Mouse (Mus musculus) midbrain, embryonic 16.5 days (tissue): ENCODE data around the gene Cacng5. TPM values are rescaled to one million over a fixed set of nuclear protein-coding genes. Genes with fewer than 3 reads are reported as not detected.

Experiments used
- ATAC-seq: fragments of 200-750 bp; cut with Nextera tagmentation; 2 replicates; pipeline ENCODE4 v1.8.0; 2017; ENCODE audit warnings: moderate TSS enrichment
- H3K27ac ChIP-seq: fragments of 300-500 bp; sonication (generic); 2 replicates; pipeline ENCODE4 v1.5.1; 2014; ENCODE audit warnings: mild to moderate bottlenecking, low read length, mixed read lengths
- H3K27me3 ChIP-seq: fragments of 300-500 bp; sonication (generic); 2 replicates; pipeline ENCODE4 v1.6.1; 2014; ENCODE audit warnings: low read depth, low read length, mixed read lengths; ENCODE audit not compliant: control insufficient read depth, insufficient read depth
- H3K36me3 ChIP-seq: fragments of 300-500 bp; sonication (generic); 2 replicates; pipeline ENCODE4 v1.6.1; 2014; ENCODE audit warnings: mild to moderate bottlenecking, low read length, moderate library complexity, mixed read lengths; ENCODE audit not compliant: control insufficient read depth, insufficient read depth
- H3K4me1 ChIP-seq: fragments of 300-500 bp; sonication (generic); 2 replicates; pipeline ENCODE4 v1.6.1; 2014; ENCODE audit warnings: mild to moderate bottlenecking, low read length, mixed read lengths; ENCODE audit not compliant: control insufficient read depth, insufficient read depth
- H3K4me2 ChIP-seq: fragments of 300-500 bp; sonication (generic); 2 replicates; pipeline ENCODE4 v1.6.1; 2014; ENCODE audit warnings: mild to moderate bottlenecking, low read length, mixed read lengths
- H3K4me3 ChIP-seq: fragments of 300-500 bp; sonication (generic); 2 replicates; pipeline ENCODE4 v1.5.1; 2014; ENCODE audit warnings: low read depth, mild to moderate bottlenecking, low read length, moderate library complexity, mixed read lengths
- H3K9ac ChIP-seq: fragments of 300-500 bp; sonication (generic); 2 replicates; pipeline ENCODE4 v1.6.1; 2014; ENCODE audit warnings: low read depth, low read length, mixed read lengths
- H3K9me3 ChIP-seq: fragments of 300-500 bp; sonication (generic); replicated peaks from 2 replicates; pipeline ENCODE4 v1.6.1; 2014; ENCODE audit warnings: mild to moderate bottlenecking, low read length, mixed read lengths; ENCODE audit not compliant: control insufficient read depth, poor library complexity, severe bottlenecking
- WGBS: fragments of 180-500 bp; shearing (Covaris S2); extraction: QIAGEN DNeasy Blood & Tissue Kit; methylation state at CpG from one replicate; pipeline ENCODE4 v1.1.7; 2014; 5-methylcytosine and 5-hydroxymethylcytosine counted together
- polyA plus RNA-seq: library from polyadenylated mRNA; unstranded; fragments of >200 nt; fragmentation: Nextera tagmentation; extraction: Ambion mirVana; gene quantifications from 2 replicates; pipeline ENCODE4 v1.2.1, GENCODE M21; 2015

Gene Cacng5
- polyA plus RNA-seq, 1 experiment from 2014 or later = 12.7 TPM

DNA sequence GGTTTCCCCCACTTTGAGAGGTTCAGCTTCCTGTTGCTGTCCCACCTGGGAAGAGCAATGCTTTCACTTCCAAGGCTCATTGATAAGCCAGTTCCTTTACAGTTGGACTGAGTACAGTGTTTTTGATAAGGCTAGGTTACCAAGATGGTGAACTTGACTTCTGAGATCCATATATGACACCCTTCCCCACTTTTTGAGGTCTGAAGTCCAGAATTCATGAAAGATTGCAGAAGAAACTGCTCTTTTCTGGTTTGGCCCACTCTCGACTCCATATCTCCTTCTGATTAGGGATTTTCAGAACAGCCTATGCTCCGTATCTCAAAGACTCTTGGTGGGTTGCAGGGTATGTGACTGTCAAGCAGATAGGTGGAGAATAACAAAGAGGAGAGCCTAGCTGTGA is 22.1 kb upstream of the Cacng5 start:
- Histone ChIP-seq H3K4me2 (no peak overlapping the region), H3K9ac (no peak overlapping the region), H3K27me3 (no peaks in the 10 kb centered on the region), H3K27ac (no peak overlapping the region), H3K4me3 (no peak overlapping the region), H3K9me3 (no peaks in the 10 kb centered on the region), H3K4me1 (no peaks in the 10 kb centered on the region), H3K36me3 (no peaks in the 10 kb centered on the region)
- 91% methylated on average over 2 of the region's 2 CpGs for WGBS
- no peak for ATAC-seq

DNA sequence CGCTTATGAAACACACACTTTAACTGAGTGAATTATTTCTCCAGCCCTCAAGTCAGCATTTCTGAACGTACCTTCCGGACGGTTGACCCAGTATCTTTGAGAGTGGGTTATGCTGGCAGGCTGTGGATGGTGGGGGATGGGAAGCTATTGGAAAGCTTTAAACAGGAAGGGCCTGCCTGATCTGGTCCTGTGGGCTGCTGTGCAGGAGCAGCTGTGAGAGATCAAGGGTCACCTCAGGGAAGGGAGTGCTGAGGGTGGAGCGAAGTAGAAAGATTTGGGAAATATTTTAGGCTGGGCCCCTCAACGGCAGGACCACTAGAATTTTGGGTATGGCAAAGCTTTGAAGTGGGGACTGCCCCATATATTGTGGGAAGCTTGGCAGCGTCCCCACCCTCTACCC is 16.9 kb upstream of the Cacng5 start:
- ATAC-seq = no peak

GRCm38 (mm10) chr11:107931288-107931687 is 16.4 kb upstream of the Cacng5 start:
- H3K9me3 ChIP-seq = no peaks in the 10 kb centered on the region
- no peak overlapping the region for H3K9ac ChIP-seq
- no peak overlapping the region for H3K27ac ChIP-seq
- ATAC-seq = no peak
- no peaks in the 10 kb centered on the region for H3K4me1 ChIP-seq
- no peak overlapping the region for H3K4me2 ChIP-seq
- WGBS = 93% methylated on average over 11 of the region's 11 CpGs
- no peak overlapping the region for H3K4me3 ChIP-seq
- no peaks in the 10 kb centered on the region for H3K36me3 ChIP-seq
- no peaks in the 10 kb centered on the region for H3K27me3 ChIP-seq

More for the DNA sequence above, 16.9 kb upstream of the Cacng5 start:
- Histone ChIP-seq H3K4me2 (no peak overlapping the region), H3K27me3 (no peaks in the 10 kb centered on the region), H3K36me3 (no peaks in the 10 kb centered on the region), H3K9ac (no peak overlapping the region), H3K9me3 (no peaks in the 10 kb centered on the region), H3K4me3 (no peak overlapping the region), H3K27ac (no peak overlapping the region), H3K4me1 (no peaks in the 10 kb centered on the region)
- 77% methylated on average over 7 of the region's 7 CpGs for WGBS

DNA sequence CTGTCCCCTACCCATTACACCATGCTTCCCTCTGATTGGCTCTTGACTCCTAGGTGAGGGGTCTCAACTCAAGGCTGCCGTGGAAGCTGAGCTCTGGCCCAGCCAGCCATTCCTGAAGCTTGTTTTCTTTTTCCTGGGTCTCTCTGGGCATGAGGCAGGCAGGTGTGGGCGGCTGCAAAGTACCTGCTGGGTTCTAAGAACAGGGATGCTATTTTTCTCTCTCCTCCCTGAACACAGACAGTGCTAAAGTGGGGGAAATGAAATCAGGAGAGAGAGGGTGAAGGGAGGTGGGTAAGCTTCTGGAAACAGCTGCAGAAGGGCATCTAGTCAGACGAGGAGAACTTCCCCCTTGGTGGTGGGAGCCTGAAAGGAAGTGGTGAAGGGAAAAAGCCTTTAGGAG is 14.9 kb upstream of the Cacng5 start:
- no peak overlapping the region for H3K4me3 ChIP-seq
- no peaks in the 10 kb centered on the region for H3K36me3 ChIP-seq
- H3K9ac ChIP-seq = no peak overlapping the region
- WGBS = 55% methylated on average over 3 of the region's 3 CpGs
- H3K9me3 ChIP-seq = no peaks in the 10 kb centered on the region
- no peaks in the 10 kb centered on the region for H3K27me3 ChIP-seq
- H3K27ac ChIP-seq = no peak overlapping the region
- no peak overlapping the region for H3K4me2 ChIP-seq
- H3K4me1 ChIP-seq = no peaks in the 10 kb centered on the region
- no peak for ATAC-seq

- H3K27me3 ChIP-seq = no peaks in the 10 kb centered on the region; the same call in 1 of the 2 replicates
- H3K4me2 ChIP-seq = no peak overlapping the region
- H3K36me3 ChIP-seq = no peaks in the 10 kb centered on the region
- no peaks in the 10 kb centered on the region for H3K9me3 ChIP-seq
- peaks cover 9% of the 10 kb centered on the region for H3K4me1 ChIP-seq
- H3K27ac ChIP-seq = no peak overlapping the region
- H3K9ac ChIP-seq = no peak overlapping the region
- no peak overlapping the region for H3K4me3 ChIP-seq
- ATAC-seq = no peak
- 33% methylated on average over 16 of the region's 16 CpGs for WGBS
These were observed 5.1 kb upstream of the Cacng5 start for GRCm38 (mm10) chr11:107919852-107920508.

GRCm38 (mm10) chr11:107917721-107918235 is 2.9 kb upstream of the Cacng5 start:
- peak; percentile 78 for ATAC-seq
- Histone ChIP-seq H3K9ac (no peak overlapping the region), H3K4me2 (0 out of 2 replicates have a peak overlapping the region, but pooled peaks have one; percentile 7)

GRCm38 (mm10) chr11:107913317-107913716 is 1.5 kb downstream of the Cacng5 start:
- no peak for ATAC-seq
- Histone ChIP-seq H3K36me3 (no peaks in the 10 kb centered on the region), H3K9me3 (peaks cover 8% of the 10 kb centered on the region; the same call in 1 of the 2 replicates), H3K4me2 (peak overlapping the region; percentile 66; the same call in 1 of the 2 replicates), H3K9ac (no peak overlapping the region), H3K4me1 (peaks cover 11% of the 10 kb centered on the region), H3K4me3 (no peak overlapping the region), H3K27me3 (no peaks in the 10 kb centered on the region; the same call in 1 of the 2 replicates), H3K27ac (no peak overlapping the region)
- 56% methylated on average over 3 of the region's 3 CpGs for WGBS

More at GRCm38 (mm10) chr11:107917721-107918235, 2.9 kb upstream of the Cacng5 start:
- Histone ChIP-seq H3K4me3 (no peak overlapping the region), H3K27me3 (no peaks in the 10 kb centered on the region; the same call in 1 of the 2 replicates), H3K4me1 (peaks cover 11% of the 10 kb centered on the region), H3K9me3 (no peaks in the 10 kb centered on the region), H3K27ac (peak overlapping the region; percentile 69), H3K36me3 (no peaks in the 10 kb centered on the region)
- WGBS = 15% methylated on average over 9 of the region's 9 CpGs

- no peaks in the 10 kb centered on the region for H3K27me3 ChIP-seq
- no peak overlapping the region for H3K9ac ChIP-seq
- no peak overlapping the region for H3K27ac ChIP-seq
- H3K9me3 ChIP-seq = peaks cover 8% of the 10 kb centered on the region; the same call in 1 of the 2 replicates
- H3K4me2 ChIP-seq = no peak overlapping the region
- H3K36me3 ChIP-seq = no peaks in the 10 kb centered on the region
- H3K4me1 ChIP-seq = peaks cover 9% of the 10 kb centered on the region; the same call in 1 of the 2 replicates
- no peak overlapping the region for H3K4me3 ChIP-seq
- WGBS = 53% methylated on average over 9 of the region's 9 CpGs
- ATAC-seq = no peak
These were observed 9.5 kb downstream of the Cacng5 start for GRCm38 (mm10) chr11:107905364-107905763.

GRCm38 (mm10) chr11:107903966-107904605 is 10.8 kb downstream of the Cacng5 start:
- Histone ChIP-seq H3K9me3 (no peaks in the 10 kb centered on the region), H3K36me3 (no peaks in the 10 kb centered on the region), H3K9ac (no peak overlapping the region), H3K27ac (no peak overlapping the region), H3K27me3 (no peaks in the 10 kb centered on the region), H3K4me1 (peaks cover 9% of the 10 kb centered on the region; the same call in 1 of the 2 replicates), H3K4me3 (no peak overlapping the region), H3K4me2 (no peak overlapping the region)
- ATAC-seq = no peak
- 56% methylated on average over 4 of the region's 4 CpGs for WGBS
